Mouse (Mus musculus) brain, embryonic 14.5 days (tissue): Measurements from ENCODE around the gene Helz2. TPM values are rescaled to one million over a fixed set of nuclear protein-coding genes. Genes with fewer than 3 reads are reported as not detected.

Experiments used
- DNase-seq: peaks from one replicate; pipeline ENCODE4 v3.0.0-alpha.2; 2011; ENCODE audit warnings: low read depth
- CTCF ChIP-seq: fragments of 200-500 bp; IDR thresholded peaks from 2 replicates; pipeline ENCODE4 v1.5.1; 2012; ENCODE audit warnings: inconsistent platforms, mild to moderate bottlenecking, moderate library complexity, borderline replicate concordance; ENCODE audit not compliant: insufficient read depth, insufficient read length; ENCODE audit errors: extremely low read depth
- POLR2A ChIP-seq: fragments of 200-500 bp; IDR thresholded peaks from 2 replicates; pipeline ENCODE4 v1.6.1; 2012; ENCODE audit warnings: mild to moderate bottlenecking, inconsistent platforms, borderline replicate concordance; ENCODE audit not compliant: poor library complexity, insufficient read depth, insufficient read length, severe bottlenecking; ENCODE audit errors: extremely low read depth
- polyA plus RNA-seq: library from polyadenylated mRNA; depleted of rRNA; stranded (reverse); fragments of >200 nt; gene quantifications from 2 replicates; pipeline ENCODE4 v1.2.3, GENCODE M21; 2012

Gene Helz2
- polyA plus RNA-seq, 1 experiment = 1.7 TPM

- TF ChIP-seq CTCF (no peak), POLR2A (no peak)
- no peak for DNase-seq
Observed at GRCm38 (mm10) chr2:181237251-181238014, 4.4 kb downstream of the Helz2 start.

- TF ChIP-seq CTCF (no peak), POLR2A (no peak)
- no peak for DNase-seq
Observed at GRCm38 (mm10) chr2:181235681-181236566, 5.9 kb downstream of the Helz2 start.

GRCm38 (mm10) chr2:181234680-181235079 lies 7.1 kb downstream of the Helz2 start:
- TF ChIP-seq POLR2A (no peak), CTCF (no peak)
- no peak for DNase-seq

GRCm38 (mm10) chr2:181233443-181233842 lies 8.4 kb downstream of the Helz2 start:
- DNase-seq = no peak
- TF ChIP-seq POLR2A = no peak
- no peak for TF ChIP-seq CTCF

- DNase-seq = peak; percentile 9
Observed at GRCm38 (mm10) chr2:181231171-181231570, 10.7 kb downstream of the Helz2 start.

GRCm38 (mm10) chr2:181228335-181228734 lies 13.5 kb downstream of the Helz2 start:
- DNase-seq = no peak
- TF ChIP-seq POLR2A (no peak), CTCF (no peak)

More at GRCm38 (mm10) chr2:181231171-181231570, 10.7 kb downstream of the Helz2 start:
- TF ChIP-seq POLR2A (no peak), CTCF (no peak)

- TF ChIP-seq CTCF (no peak), POLR2A (no peak)
- DNase-seq = no peak
Observed at GRCm38 (mm10) chr2:181227122-181227521, 14.7 kb downstream of the Helz2 start.

- no peak for TF ChIP-seq POLR2A
- no peak for TF ChIP-seq CTCF
- no peak for DNase-seq
Observed at GRCm38 (mm10) chr2:181224994-181225393, 16.8 kb downstream of the Helz2 start.

GRCm38 (mm10) chr2:181220361-181220760 lies 21.5 kb downstream of the Helz2 start:
- no peak for DNase-seq
- TF ChIP-seq POLR2A (no peak), CTCF (no peak)

- peak; percentile 82 for DNase-seq
- TF ChIP-seq CTCF = no peak
- TF ChIP-seq POLR2A = no peak
Observed at GRCm38 (mm10) chr2:181219538-181220216, 22.1 kb downstream of the Helz2 start, which contains the start of gene Fndc11. Gene Fndc11, plus strand, starts transcription at chr2:181220013.

GRCm38 (mm10) chr2:181218881-181219485 lies 22.8 kb downstream of the Helz2 start:
- no peak for DNase-seq
- no peak for TF ChIP-seq POLR2A
- no peak for TF ChIP-seq CTCF

- no peak for TF ChIP-seq CTCF
- no peak for TF ChIP-seq POLR2A
- no peak for DNase-seq
Observed at GRCm38 (mm10) chr2:181216037-181216436, 25.8 kb downstream of the Helz2 start.
